Mouse (Mus musculus) heart, embryonic 10.5 days (tissue): Measurements from ENCODE around the gene Pxk. TPM values are rescaled to one million over a fixed set of nuclear protein-coding genes. Genes with fewer than 3 reads are reported as not detected.
A peak's percentile ranks its signal among the peaks of the same experiment; 100 is the strongest.

Source experiments
- DNase-seq: peaks from one replicate; pipeline ENCODE4 v3.0.0-alpha.2; 2017; ENCODE audit warnings: low spot score
- H3K27ac ChIP-seq: fragments of 300-500 bp; sonication (generic); 2 replicates; pipeline ENCODE4 v1.5.1; 2016; ENCODE audit warnings: mild to moderate bottlenecking
- H3K27me3 ChIP-seq: fragments of 300-500 bp; sonication (generic); 2 replicates; pipeline ENCODE4 v1.6.1; 2016; ENCODE audit warnings: mild to moderate bottlenecking; ENCODE audit not compliant: poor library complexity, insufficient read depth, severe bottlenecking
- H3K36me3 ChIP-seq: fragments of 300-500 bp; sonication (generic); 2 replicates; pipeline ENCODE4 v1.6.1; 2016; ENCODE audit warnings: mild to moderate bottlenecking, moderate library complexity
- H3K4me1 ChIP-seq: fragments of 300-500 bp; sonication (generic); 2 replicates; pipeline ENCODE4 v1.6.1; 2016; ENCODE audit warnings: mild to moderate bottlenecking
- H3K4me3 ChIP-seq: fragments of 300-500 bp; sonication (generic); 2 replicates; pipeline ENCODE4 v1.5.1; 2016; ENCODE audit warnings: mild to moderate bottlenecking, moderate library complexity
- H3K9me3 ChIP-seq: fragments of 300-500 bp; sonication (generic); 2 replicates; pipeline ENCODE4 v1.6.1; 2016; ENCODE audit warnings: mild to moderate bottlenecking, moderate library complexity
- WGBS: fragments of 180-500 bp; shearing (Covaris S2); methylation state at CpG from one replicate; pipeline ENCODE4 v1.1.7; 2016; 5-methylcytosine and 5-hydroxymethylcytosine counted together
- polyA plus RNA-seq: library from polyadenylated mRNA; unstranded; fragments of >200 nt; fragmentation: Nextera tagmentation; extraction: Ambion mirVana; gene quantifications from 2 replicates; pipeline ENCODE4 v1.2.1, GENCODE M21; 2016

Pxk gene
- polyA plus RNA-seq, 1 experiment from 2014 or later: 23.1 TPM

DNA sequence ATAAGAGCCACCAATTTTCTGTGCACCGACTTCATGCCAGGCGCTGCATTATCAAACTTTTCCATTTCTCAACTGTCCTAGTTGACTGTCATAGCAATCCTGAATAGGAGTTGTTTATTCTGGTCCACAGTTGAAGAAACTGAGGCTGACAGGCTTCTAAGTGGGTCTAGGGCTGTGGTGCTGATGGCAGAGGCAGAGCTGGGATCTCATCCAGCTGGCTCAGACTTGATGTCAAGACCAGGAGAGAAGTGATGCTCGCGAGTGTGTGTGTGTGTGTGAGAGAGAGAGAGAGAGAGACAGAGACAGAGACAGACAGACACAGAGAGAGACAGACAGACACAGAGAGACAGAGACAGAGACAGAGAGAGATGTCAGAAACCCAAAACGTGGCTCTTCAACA is 102.8 kb downstream of the Pxk start:
- WGBS: 85% methylated on average over 5 of the region's 5 CpGs
- no peak overlapping the region for H3K27ac ChIP-seq

DNA sequence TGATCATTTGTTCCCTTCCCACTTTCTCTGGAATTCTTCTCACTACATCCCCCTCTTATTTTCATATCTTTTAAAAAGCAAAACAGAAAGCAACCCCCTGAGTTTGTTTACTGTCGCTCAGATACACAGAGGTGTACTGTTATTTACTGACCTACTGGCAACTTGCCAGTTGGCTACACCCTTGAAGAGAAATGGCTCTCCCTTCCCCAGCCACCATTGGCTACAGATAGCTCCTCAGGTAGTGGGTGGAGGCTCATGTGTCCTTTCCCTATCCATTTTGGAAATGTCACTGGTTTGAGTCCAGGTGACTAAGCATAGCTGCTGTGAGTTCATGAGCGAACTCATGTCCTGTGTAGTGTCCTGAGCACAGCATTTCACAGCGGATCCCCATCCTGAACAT is 103.7 kb downstream of the Pxk start:
- peaks cover 11% of the 10 kb centered on the region for H3K4me1 ChIP-seq
- H3K4me3 ChIP-seq: no peak overlapping the region
- 85% methylated on average over 3 of the region's 3 CpGs for WGBS
- DNase-seq: no peak
- no peaks in the 10 kb centered on the region for H3K36me3 ChIP-seq
- no peaks in the 10 kb centered on the region for H3K9me3 ChIP-seq
- H3K27ac ChIP-seq: no peak overlapping the region
- no peaks in the 10 kb centered on the region for H3K27me3 ChIP-seq

More for the DNA sequence above, 102.8 kb downstream of the Pxk start:
- Histone ChIP-seq H3K4me1 (peaks cover 1% of the 10 kb centered on the region; the same call in 1 of the 2 replicates), H3K9me3 (no peaks in the 10 kb centered on the region), H3K27me3 (no peaks in the 10 kb centered on the region), H3K36me3 (no peaks in the 10 kb centered on the region), H3K4me3 (no peak overlapping the region)
- DNase-seq: no peak

DNA sequence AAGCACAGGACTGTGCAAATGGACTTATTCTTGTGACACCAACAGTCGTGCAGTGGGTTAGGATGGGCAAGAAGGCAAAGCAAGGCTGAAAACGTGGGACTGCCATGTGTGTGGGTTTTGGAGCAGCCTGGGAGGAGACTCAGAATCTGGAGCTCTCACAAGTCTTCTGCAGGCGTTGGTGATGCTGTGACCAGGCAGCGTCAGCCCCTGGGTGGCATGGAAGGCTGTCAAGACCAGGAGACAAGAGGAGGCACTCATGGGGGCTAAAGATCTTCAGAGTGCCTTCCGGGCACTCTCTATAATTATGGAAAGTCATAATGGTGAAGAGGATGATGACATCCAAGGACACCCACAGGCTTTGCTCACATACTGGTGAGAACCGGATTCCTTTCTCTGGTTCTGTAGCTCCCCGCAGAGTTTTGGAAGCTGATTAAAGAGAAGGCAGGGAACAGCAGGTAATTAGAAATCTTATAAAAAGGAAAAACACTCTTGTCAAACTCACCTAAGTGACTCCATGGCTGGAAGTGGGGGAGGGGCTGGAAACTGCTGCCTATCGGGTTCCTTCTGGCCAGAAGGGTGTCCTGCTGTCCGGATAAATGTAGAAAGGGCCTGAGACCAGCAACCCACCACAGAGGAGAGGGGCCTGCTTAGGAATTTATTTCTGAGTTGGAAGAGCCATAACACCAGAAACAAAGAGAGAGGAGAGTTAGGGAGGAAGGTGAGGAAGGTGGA is 108.3 kb downstream of the Pxk start:
- peak overlapping the region; percentile 36; the same call in 1 of the 2 replicates for H3K27ac ChIP-seq
- H3K27me3 ChIP-seq: no peaks in the 10 kb centered on the region
- peaks cover 27% of the 10 kb centered on the region for H3K4me1 ChIP-seq
- no peaks in the 10 kb centered on the region for H3K9me3 ChIP-seq
- no peak overlapping the region for H3K4me3 ChIP-seq
- WGBS: 43% methylated on average over 9 of the region's 9 CpGs
- no peaks in the 10 kb centered on the region for H3K36me3 ChIP-seq
- peak; percentile 70 for DNase-seq

DNA sequence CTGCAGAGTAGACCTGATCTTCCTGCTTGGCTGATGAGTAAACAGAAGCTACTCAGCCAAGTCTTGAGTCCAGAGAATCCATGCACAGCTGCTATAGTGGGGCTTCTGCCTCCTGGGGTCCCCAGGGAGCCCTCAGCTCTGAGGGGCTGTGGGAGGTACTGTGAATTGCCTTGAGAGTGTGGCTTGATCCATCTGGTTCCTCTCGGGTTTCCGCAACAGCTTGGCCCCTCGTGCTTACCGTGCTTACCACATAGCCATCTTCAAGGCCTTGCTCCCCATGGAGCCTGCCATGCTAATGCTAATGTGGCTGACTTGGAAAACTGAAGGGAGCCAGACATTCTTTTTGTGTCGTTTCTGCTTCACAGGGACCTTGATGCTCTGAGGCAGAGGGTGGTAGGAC is 109.1 kb downstream of the Pxk start:
- no peaks in the 10 kb centered on the region for H3K27me3 ChIP-seq
- WGBS: 33% methylated on average over 5 of the region's 5 CpGs
- H3K4me1 ChIP-seq: peaks cover 27% of the 10 kb centered on the region
- no peak overlapping the region for H3K4me3 ChIP-seq
- no peaks in the 10 kb centered on the region for H3K9me3 ChIP-seq
- DNase-seq: peak; percentile 47
- no peak overlapping the region for H3K27ac ChIP-seq
- no peaks in the 10 kb centered on the region for H3K36me3 ChIP-seq

DNA sequence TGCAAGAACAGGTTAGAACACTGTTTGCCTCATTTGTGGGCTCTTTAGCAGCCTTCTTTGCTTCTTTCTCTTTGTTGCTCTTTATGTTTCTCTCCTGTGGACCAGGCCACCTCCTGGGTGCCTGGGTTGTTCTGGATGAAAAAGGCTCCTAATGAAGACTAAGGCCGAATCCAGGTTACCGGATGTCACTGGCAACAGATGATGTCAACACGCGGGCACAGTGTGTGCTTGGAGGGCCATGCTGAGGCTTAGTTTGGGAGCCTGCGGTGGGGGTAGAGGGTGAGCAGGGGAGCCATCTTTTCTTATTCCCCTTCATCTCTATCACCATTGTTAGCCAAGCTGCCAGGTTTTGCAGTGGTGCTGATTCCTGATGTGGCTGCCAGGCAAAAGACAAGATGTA is 109.5 kb downstream of the Pxk start:
- Histone ChIP-seq H3K4me1 (peaks cover 27% of the 10 kb centered on the region), H3K36me3 (no peaks in the 10 kb centered on the region), H3K27ac (no peak overlapping the region), H3K27me3 (no peaks in the 10 kb centered on the region), H3K9me3 (no peaks in the 10 kb centered on the region), H3K4me3 (no peak overlapping the region)
- 75% methylated on average over 5 of the region's 5 CpGs for WGBS
- DNase-seq: peak; percentile 30

DNA sequence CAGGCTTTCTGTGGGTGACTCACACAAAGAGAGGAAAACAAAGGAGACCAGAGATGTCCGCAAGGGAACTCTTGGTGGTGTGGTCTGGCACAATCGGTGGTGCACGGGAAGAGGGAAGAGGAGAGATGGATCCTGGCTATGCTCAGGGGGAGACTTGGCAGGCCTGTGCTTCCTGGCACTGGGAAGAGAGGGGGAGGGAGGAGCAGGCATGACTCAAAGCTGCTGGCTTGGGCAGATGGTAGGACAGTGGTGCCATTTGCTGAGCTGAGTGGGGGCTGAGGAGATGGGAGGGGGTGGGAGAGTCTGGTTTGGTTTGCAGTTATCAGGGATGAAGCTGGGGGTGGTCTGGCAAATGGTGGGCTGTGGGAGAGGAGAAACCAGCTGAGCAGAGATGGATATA is 110.9 kb downstream of the Pxk start:
- WGBS: 51% methylated on average over 3 of the region's 3 CpGs
- H3K4me3 ChIP-seq: no peak overlapping the region
- peak; percentile 73 for DNase-seq
- H3K4me1 ChIP-seq: peaks cover 31% of the 10 kb centered on the region
- no peaks in the 10 kb centered on the region for H3K27me3 ChIP-seq
- H3K27ac ChIP-seq: 0 out of 2 replicates have a peak overlapping the region, but pooled peaks have one; percentile 7
- no peaks in the 10 kb centered on the region for H3K9me3 ChIP-seq
- no peaks in the 10 kb centered on the region for H3K36me3 ChIP-seq

DNA sequence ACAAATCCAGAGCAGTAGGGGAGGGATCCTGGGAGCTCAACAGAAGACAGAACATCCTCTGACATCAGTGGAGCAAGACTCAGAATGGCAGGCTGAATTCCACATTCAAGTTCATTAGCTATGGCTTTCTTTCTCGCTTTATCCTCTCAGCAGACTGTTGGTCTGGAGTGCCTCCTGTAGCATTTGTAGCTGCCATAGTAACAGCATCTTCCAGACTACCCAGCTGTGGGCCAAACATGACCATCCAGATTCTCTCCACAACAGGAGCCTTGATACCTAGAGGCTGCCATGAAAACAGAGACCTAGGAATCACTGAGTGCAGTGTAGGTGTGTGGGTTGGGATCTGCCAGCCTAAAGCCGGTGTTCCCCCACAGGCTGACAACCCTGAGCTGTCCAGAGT is 111.9 kb downstream of the Pxk start:
- Histone ChIP-seq H3K4me1 (peaks cover 32% of the 10 kb centered on the region), H3K36me3 (no peaks in the 10 kb centered on the region), H3K4me3 (no peak overlapping the region), H3K27me3 (no peaks in the 10 kb centered on the region), H3K9me3 (no peaks in the 10 kb centered on the region), H3K27ac (no peak overlapping the region)
- WGBS: 82% methylated on average over 2 of the region's 2 CpGs
- peak; percentile 69 for DNase-seq

DNA sequence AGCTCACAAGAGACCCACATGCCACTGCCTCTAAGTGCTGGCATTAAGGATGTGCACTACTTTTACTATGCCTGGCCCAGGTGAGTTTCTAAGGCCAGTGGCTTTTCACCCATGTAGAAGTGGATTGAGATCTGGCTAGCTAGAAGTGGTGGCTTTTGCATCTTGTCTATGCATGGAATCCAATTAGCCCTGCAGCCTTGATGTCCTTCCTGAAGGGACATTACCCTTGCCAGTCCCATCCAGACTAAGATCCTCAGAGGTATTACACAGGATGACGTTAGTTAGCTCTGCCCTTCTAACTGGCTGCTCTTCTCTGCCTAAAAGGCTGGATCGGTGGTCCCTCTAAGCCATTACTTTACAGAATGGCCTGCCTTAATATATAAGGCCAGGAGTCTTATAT is 115.0 kb downstream of the Pxk start:
- H3K9me3 ChIP-seq: no peaks in the 10 kb centered on the region
- H3K36me3 ChIP-seq: no peaks in the 10 kb centered on the region
- no peak for DNase-seq
- 82% methylated on average over 2 of the region's 2 CpGs for WGBS
- H3K4me3 ChIP-seq: no peak overlapping the region
- H3K27me3 ChIP-seq: no peaks in the 10 kb centered on the region
- H3K27ac ChIP-seq: no peak overlapping the region
- H3K4me1 ChIP-seq: peaks cover 21% of the 10 kb centered on the region

DNA sequence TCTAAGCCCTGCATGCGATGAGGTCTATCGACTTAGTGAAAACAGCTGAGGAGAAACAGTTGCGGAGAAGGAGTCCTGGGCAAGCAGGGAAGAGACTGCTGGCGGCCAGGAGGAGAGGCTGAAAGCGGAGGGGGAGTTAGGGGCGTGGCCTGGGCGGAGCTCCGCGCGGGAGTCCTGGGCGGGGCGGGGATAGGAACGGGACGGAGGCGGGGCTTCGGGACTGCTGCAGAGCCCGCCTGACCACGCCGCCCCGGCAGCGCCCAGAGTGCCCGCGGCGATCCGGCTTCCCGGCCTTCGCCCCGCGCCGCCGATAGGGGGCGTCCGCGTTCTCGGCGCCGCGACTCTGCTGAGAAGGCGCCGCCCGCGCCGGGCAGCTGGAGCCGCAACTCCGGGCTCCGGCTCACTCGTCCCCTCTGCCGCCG is 115.8 kb downstream of the Pxk start, which contains the start of gene Kctd6:
Gene Kctd6 (plus strand): TSS at position 338 of the 422 bp plus-strand sequence.
- H3K27me3 ChIP-seq: no peaks in the 10 kb centered on the region
- H3K36me3 ChIP-seq: no peaks in the 10 kb centered on the region
- H3K9me3 ChIP-seq: no peaks in the 10 kb centered on the region
- peak within 1 kb of the TSS; percentile 85 for H3K4me3 ChIP-seq
- H3K27ac ChIP-seq: peak within 1 kb of the TSS; percentile 96
- peak; percentile 98 for DNase-seq
- under 1% methylated on average over 48 of the region's 49 CpGs for WGBS
- peaks cover 24% of the 10 kb centered on the region for H3K4me1 ChIP-seq

Other genes with a start within 250 kb of the Pxk start
- 0.20 and 0.59 TPM in 2 replicates for gene Gm45521, start 140.9 kb upstream of the Pxk start, polyA plus RNA-seq
- gene Dnase1l3, start 103.6 kb upstream of the Pxk start, polyA plus RNA-seq: not detected in 2 replicates
- 9.2 and 16.0 TPM in 2 replicates for gene Abhd6, start 95.3 kb upstream of the Pxk start, polyA plus RNA-seq
- 40.9 and 43.5 TPM in 2 replicates for gene Rpp14, start 17.8 kb upstream of the Pxk start, polyA plus RNA-seq
- gene Pdhb, start 74.8 kb downstream of the Pxk start, polyA plus RNA-seq: 332 and 445 TPM in 2 replicates
- gene Kctd6, start 115.9 kb downstream of the Pxk start, polyA plus RNA-seq: 3.5 and 7.2 TPM in 2 replicates
- 0.19 and 0.36 TPM in 2 replicates for gene Acox2, start 161.1 kb downstream of the Pxk start, polyA plus RNA-seq
- 0.18 and 0.35 TPM in 2 replicates for gene Fam107a, start 219.8 kb downstream of the Pxk start, polyA plus RNA-seq